Mouse (Mus musculus) limb, embryonic 11.5 days (tissue): ENCODE data around the gene Lama4. TPM values are rescaled to one million over a fixed set of nuclear protein-coding genes. Genes with fewer than 3 reads are reported as not detected.

Experiments used
- ATAC-seq: fragments of 200-750 bp; cut with Nextera tagmentation; 2 replicates; pipeline ENCODE4 v1.8.0; 2017; ENCODE audit warnings: low read depth; ENCODE audit not compliant: insufficient number of reproducible peaks, low FRiP score, low TSS enrichment
- DNase-seq: peaks from one replicate; pipeline ENCODE4 v3.0.0-alpha.2; 2015; ENCODE audit warnings: low spot score
- H3K27ac ChIP-seq: fragments of 300-500 bp; sonication (generic); replicated peaks from 2 replicates; pipeline ENCODE4 v1.5.1; 2014; ENCODE audit warnings: low read depth, mild to moderate bottlenecking, low read length
- H3K27me3 ChIP-seq: fragments of 300-500 bp; sonication (generic); 2 replicates; pipeline ENCODE4 v1.6.1; 2014; ENCODE audit warnings: mild to moderate bottlenecking, low read length, mixed read lengths; ENCODE audit not compliant: control insufficient read depth, insufficient read depth
- H3K36me3 ChIP-seq: fragments of 300-500 bp; sonication (generic); 2 replicates; pipeline ENCODE4 v1.6.1; 2014; ENCODE audit warnings: mild to moderate bottlenecking, low read length, moderate library complexity, mixed read lengths; ENCODE audit not compliant: control insufficient read depth, insufficient read depth
- H3K4me1 ChIP-seq: fragments of 300-500 bp; sonication (generic); 2 replicates; pipeline ENCODE4 v1.6.1; 2014; ENCODE audit warnings: low read length, mixed read lengths; ENCODE audit not compliant: control insufficient read depth, insufficient read depth
- H3K4me2 ChIP-seq: fragments of 300-500 bp; sonication (generic); 2 replicates; pipeline ENCODE4 v1.6.1; 2014; ENCODE audit warnings: low read depth, mild to moderate bottlenecking, moderate library complexity; ENCODE audit not compliant: severe bottlenecking
- H3K4me3 ChIP-seq: fragments of 300-500 bp; sonication (generic); 2 replicates; pipeline ENCODE4 v1.5.1; 2014; ENCODE audit warnings: low read depth, low read length
- H3K9ac ChIP-seq: fragments of 300-500 bp; sonication (generic); 2 replicates; pipeline ENCODE4 v1.6.1; 2014; ENCODE audit warnings: mild to moderate bottlenecking, low read length
- H3K9me3 ChIP-seq: fragments of 300-500 bp; sonication (generic); 2 replicates; pipeline ENCODE4 v1.6.1; 2016; ENCODE audit warnings: low read length; ENCODE audit not compliant: control insufficient read depth
- WGBS: fragments of 180-500 bp; shearing (Covaris S2); extraction: QIAGEN DNeasy Blood & Tissue Kit; methylation state at CpG from one replicate; pipeline ENCODE4 v1.1.7; 2014; 5-methylcytosine and 5-hydroxymethylcytosine counted together
- polyA plus RNA-seq: library from polyadenylated mRNA; unstranded; fragments of >200 nt; fragmentation: Nextera tagmentation; extraction: Ambion mirVana; gene quantifications from 2 replicates; pipeline ENCODE4 v1.2.1, GENCODE M21; 2014

Lama4 gene
- polyA plus RNA-seq, 1 experiment from 2014 or later: 24.8 TPM

GRCm38 (mm10) chr10:38968326-38969072, 3.2 kb downstream of the Lama4 start:
- no peaks in the 10 kb centered on the region for H3K9me3 ChIP-seq
- no peaks in the 10 kb centered on the region for H3K36me3 ChIP-seq
- no peak overlapping the region for H3K27ac ChIP-seq
- WGBS: 73% methylated on average over 10 of the region's 10 CpGs
- H3K9ac ChIP-seq: no peak overlapping the region
- H3K4me3 ChIP-seq: no peak overlapping the region
- H3K4me2 ChIP-seq: no peak overlapping the region
- peaks cover 4% of the 10 kb centered on the region; the same call in 1 of the 2 replicates for H3K4me1 ChIP-seq
- no peaks in the 10 kb centered on the region for H3K27me3 ChIP-seq
- ATAC-seq (no peak), DNase-seq (no peak)

GRCm38 (mm10) chr10:38969543-38969942, 4.2 kb downstream of the Lama4 start:
- Histone ChIP-seq H3K27ac (no peak overlapping the region), H3K9ac (no peak overlapping the region), H3K9me3 (no peaks in the 10 kb centered on the region), H3K4me3 (no peak overlapping the region), H3K27me3 (no peaks in the 10 kb centered on the region), H3K4me1 (peaks cover 4% of the 10 kb centered on the region; the same call in 1 of the 2 replicates), H3K4me2 (no peak overlapping the region), H3K36me3 (no peaks in the 10 kb centered on the region)
- no peak for DNase-seq
- ATAC-seq: no peak
- WGBS: 85% methylated on average over 2 of the region's 2 CpGs

- ATAC-seq (no peak), DNase-seq (no peak)
- Histone ChIP-seq H3K4me3 (no peak overlapping the region), H3K9ac (no peak overlapping the region), H3K36me3 (no peaks in the 10 kb centered on the region), H3K4me1 (peaks cover 4% of the 10 kb centered on the region; the same call in 1 of the 2 replicates), H3K4me2 (no peak overlapping the region), H3K27me3 (no peaks in the 10 kb centered on the region), H3K9me3 (no peaks in the 10 kb centered on the region), H3K27ac (no peak overlapping the region)
- 92% methylated on average over 6 of the region's 6 CpGs for WGBS
These were observed 4.7 kb downstream of the Lama4 start for GRCm38 (mm10) chr10:38969975-38970374.

GRCm38 (mm10) chr10:38972221-38972946, 7.1 kb downstream of the Lama4 start:
- Histone ChIP-seq H3K27ac (peak overlapping the region; percentile 57; the same call in 1 of the 2 replicates), H3K4me1 (no peaks in the 10 kb centered on the region), H3K9ac (no peak overlapping the region), H3K4me2 (no peak overlapping the region), H3K4me3 (no peak overlapping the region), H3K27me3 (no peaks in the 10 kb centered on the region), H3K9me3 (no peaks in the 10 kb centered on the region), H3K36me3 (no peaks in the 10 kb centered on the region)
- whole genome bisulfite sequencing: 40% methylated on average over 7 of the region's 7 CpGs
- DNase-seq: no peak
- no peak for ATAC-seq

- peak overlapping the region; percentile 57; the same call in 1 of the 2 replicates for H3K27ac ChIP-seq
- DNase-seq (peak; percentile 65), ATAC-seq (no peak)
These were observed 7.7 kb downstream of the Lama4 start for GRCm38 (mm10) chr10:38973016-38973415.

GRCm38 (mm10) chr10:38978195-38978594, 12.9 kb downstream of the Lama4 start:
- no peak for DNase-seq
- Histone ChIP-seq H3K36me3 (no peaks in the 10 kb centered on the region), H3K4me2 (no peak overlapping the region), H3K27me3 (no peaks in the 10 kb centered on the region), H3K9ac (no peak overlapping the region), H3K9me3 (no peaks in the 10 kb centered on the region), H3K4me1 (no peaks in the 10 kb centered on the region), H3K4me3 (no peak overlapping the region), H3K27ac (no peak overlapping the region)
- WGBS: 81% methylated on average over 1 of the region's 1 CpGs
- ATAC-seq: no peak

More at GRCm38 (mm10) chr10:38973016-38973415, 7.7 kb downstream of the Lama4 start:
- Histone ChIP-seq H3K27me3 (no peaks in the 10 kb centered on the region), H3K4me3 (no peak overlapping the region), H3K4me1 (no peaks in the 10 kb centered on the region), H3K4me2 (no peak overlapping the region), H3K9ac (no peak overlapping the region), H3K9me3 (no peaks in the 10 kb centered on the region), H3K36me3 (no peaks in the 10 kb centered on the region)
- WGBS: 13% methylated on average over 4 of the region's 4 CpGs

GRCm38 (mm10) chr10:38979699-38980098, 14.4 kb downstream of the Lama4 start:
- no peaks in the 10 kb centered on the region for H3K4me1 ChIP-seq
- H3K27ac ChIP-seq: no peak overlapping the region
- no peaks in the 10 kb centered on the region for H3K36me3 ChIP-seq
- no peak overlapping the region for H3K4me3 ChIP-seq
- ATAC-seq (no peak), DNase-seq (no peak)
- 73% methylated on average over 5 of the region's 5 CpGs for WGBS
- no peak overlapping the region for H3K4me2 ChIP-seq
- no peaks in the 10 kb centered on the region for H3K27me3 ChIP-seq
- no peaks in the 10 kb centered on the region for H3K9me3 ChIP-seq
- no peak overlapping the region for H3K9ac ChIP-seq

- Histone ChIP-seq H3K4me2 (no peak overlapping the region), H3K9ac (no peak overlapping the region), H3K9me3 (no peaks in the 10 kb centered on the region), H3K27me3 (no peaks in the 10 kb centered on the region), H3K4me1 (no peaks in the 10 kb centered on the region), H3K27ac (no peak overlapping the region), H3K36me3 (no peaks in the 10 kb centered on the region), H3K4me3 (no peak overlapping the region)
- ATAC-seq: no peak
- no peak for DNase-seq
- WGBS: 82% methylated on average over 3 of the region's 3 CpGs
These were observed 15.7 kb downstream of the Lama4 start for GRCm38 (mm10) chr10:38980980-38981379.
